Mouse (Mus musculus): ENCODE results near the gene Themis2. TPM values are rescaled to one million over a fixed set of nuclear protein-coding genes. Genes with fewer than 3 reads are reported as not detected.
"Not testable (repeated sequence)": the region's sequence is repeated elsewhere in the genome, so short reads cannot be mapped to it uniquely, and the experiment has no call there.

The Themis2 gene
- polyA plus RNA-seq, 1 experiment from 2014 or later: 1.1 TPM

GRCm38 (mm10) chr4:132743992-132744911 lies 51.9 kb downstream of the Themis2 start:
- no peak overlapping the region for H3K4me3 ChIP-seq (ENCODE audit: low read length)
- no peaks in the 10 kb centered on the region for H3K4me1 ChIP-seq (ENCODE audit: insufficient read depth, low read length)
- no peak overlapping the region for H3K4me2 ChIP-seq (replicated peaks; ENCODE audit: low read depth, low read length)
- H3K27ac ChIP-seq (ENCODE audit: low read length): no peak overlapping the region
- 68% methylated on average over 11 of the region's 11 CpGs for WGBS
- ATAC-seq (ENCODE audit: low FRiP score, low TSS enrichment): no peak
- H3K36me3 ChIP-seq (ENCODE audit: insufficient read depth, low read length): no peaks in the 10 kb centered on the region
- H3K27me3 ChIP-seq (ENCODE audit: insufficient read depth, low read length): no peaks in the 10 kb centered on the region
- no peak overlapping the region for H3K9ac ChIP-seq (replicated peaks; ENCODE audit: low read length)
- H3K9me3 ChIP-seq (ENCODE audit: low read length): no peaks in the 10 kb centered on the region

DNA sequence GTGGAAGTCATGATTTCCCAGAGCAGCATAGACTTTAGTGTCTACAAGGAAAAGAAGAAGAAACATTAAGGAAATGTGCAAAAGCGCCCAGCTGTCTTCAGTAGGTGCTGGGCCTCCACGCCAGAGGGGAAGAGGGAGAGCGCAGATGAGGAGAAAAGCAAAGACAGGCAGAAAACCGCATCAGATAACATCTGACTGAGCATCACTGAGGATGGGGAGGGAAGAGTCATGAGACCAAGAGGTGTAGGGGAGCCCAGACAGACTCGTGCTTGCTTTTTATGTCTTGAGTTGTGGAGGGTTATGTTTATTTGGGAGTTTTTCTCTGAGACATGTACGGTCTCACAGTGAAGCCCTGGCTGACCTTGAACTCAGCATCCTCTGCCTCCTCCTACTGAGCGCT lies 54.7 kb downstream of the Themis2 start:
- Histone ChIP-seq H3K9me3 (ENCODE audit: low read length) (no peaks in the 10 kb centered on the region), H3K4me3 (ENCODE audit: low read length) (no peak overlapping the region), H3K4me1 (ENCODE audit: insufficient read depth, low read length) (no peaks in the 10 kb centered on the region), H3K4me2 (replicated peaks; ENCODE audit: low read depth, low read length) (no peak overlapping the region), H3K36me3 (ENCODE audit: insufficient read depth, low read length) (no peaks in the 10 kb centered on the region), H3K27ac (ENCODE audit: low read length) (no peak overlapping the region), H3K27me3 (ENCODE audit: insufficient read depth, low read length) (no peaks in the 10 kb centered on the region), H3K9ac (replicated peaks; ENCODE audit: low read length) (no peak overlapping the region)
- no peak for ATAC-seq (ENCODE audit: low FRiP score, low TSS enrichment)
- 89% methylated on average over 7 of the region's 7 CpGs for WGBS

- H3K4me3 ChIP-seq (ENCODE audit: low read length); H3K4me2 ChIP-seq (replicated peaks; ENCODE audit: low read depth, low read length); H3K36me3 ChIP-seq (ENCODE audit: insufficient read depth, low read length); H3K9ac ChIP-seq (replicated peaks; ENCODE audit: low read length); H3K27ac ChIP-seq (ENCODE audit: low read length); H3K27me3 ChIP-seq (ENCODE audit: insufficient read depth, low read length); H3K9me3 ChIP-seq (ENCODE audit: low read length); H3K4me1 ChIP-seq (ENCODE audit: insufficient read depth, low read length); ATAC-seq (ENCODE audit: low FRiP score, low TSS enrichment): not testable (repeated sequence)
- 93% methylated on average over 9 of the region's 9 CpGs for WGBS
Measured at GRCm38 (mm10) chr4:132737154-132737553, 59.0 kb downstream of the Themis2 start.

DNA sequence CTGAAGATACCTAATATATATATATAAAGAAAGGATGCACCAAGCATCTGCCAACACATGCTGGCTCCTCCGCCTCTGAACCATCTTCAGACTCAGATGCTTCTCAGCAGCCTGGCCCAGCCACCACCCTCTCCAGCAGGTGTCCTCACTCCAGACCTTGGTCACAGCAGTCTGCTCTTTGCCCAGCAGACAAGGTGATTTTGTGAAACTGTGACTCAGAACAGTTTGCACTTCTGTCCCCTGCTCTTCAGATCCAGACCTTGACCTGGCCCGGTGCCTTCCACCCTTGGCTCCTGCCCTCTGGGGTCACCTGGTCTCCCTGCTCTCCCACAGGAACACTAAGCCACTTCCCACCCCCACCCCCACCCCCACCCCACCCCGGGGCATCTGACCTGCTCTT lies 60.3 kb downstream of the Themis2 start:
- WGBS: 66% methylated on average over 3 of the region's 3 CpGs
- no peaks in the 10 kb centered on the region for H3K36me3 ChIP-seq (ENCODE audit: insufficient read depth, low read length)
- no peak overlapping the region for H3K27ac ChIP-seq (ENCODE audit: low read length)
- no peaks in the 10 kb centered on the region for H3K27me3 ChIP-seq (ENCODE audit: insufficient read depth, low read length)
- H3K9ac ChIP-seq (replicated peaks; ENCODE audit: low read length): no peak overlapping the region
- peaks cover 8% of the 10 kb centered on the region; the same call in 1 of the 2 replicates for H3K4me1 ChIP-seq (ENCODE audit: insufficient read depth, low read length)
- H3K9me3 ChIP-seq (ENCODE audit: low read length): no peaks in the 10 kb centered on the region
- no peak overlapping the region for H3K4me3 ChIP-seq (ENCODE audit: low read length)
- H3K4me2 ChIP-seq (replicated peaks; ENCODE audit: low read depth, low read length): no peak overlapping the region
- ATAC-seq (ENCODE audit: low FRiP score, low TSS enrichment): no peak

GRCm38 (mm10) chr4:132735389-132735788 lies 60.8 kb downstream of the Themis2 start:
- Histone ChIP-seq H3K36me3 (ENCODE audit: insufficient read depth, low read length) (no peaks in the 10 kb centered on the region), H3K4me3 (ENCODE audit: low read length) (no peak overlapping the region), H3K4me2 (replicated peaks; ENCODE audit: low read depth, low read length) (no peak overlapping the region), H3K9ac (replicated peaks; ENCODE audit: low read length) (no peak overlapping the region), H3K9me3 (ENCODE audit: low read length) (no peaks in the 10 kb centered on the region), H3K27me3 (ENCODE audit: insufficient read depth, low read length) (no peaks in the 10 kb centered on the region), H3K27ac (ENCODE audit: low read length) (no peak overlapping the region), H3K4me1 (ENCODE audit: insufficient read depth, low read length) (peaks cover 8% of the 10 kb centered on the region; the same call in 1 of the 2 replicates)
- ATAC-seq (ENCODE audit: low FRiP score, low TSS enrichment): no peak
- 83% methylated on average over 2 of the region's 2 CpGs for WGBS

DNA sequence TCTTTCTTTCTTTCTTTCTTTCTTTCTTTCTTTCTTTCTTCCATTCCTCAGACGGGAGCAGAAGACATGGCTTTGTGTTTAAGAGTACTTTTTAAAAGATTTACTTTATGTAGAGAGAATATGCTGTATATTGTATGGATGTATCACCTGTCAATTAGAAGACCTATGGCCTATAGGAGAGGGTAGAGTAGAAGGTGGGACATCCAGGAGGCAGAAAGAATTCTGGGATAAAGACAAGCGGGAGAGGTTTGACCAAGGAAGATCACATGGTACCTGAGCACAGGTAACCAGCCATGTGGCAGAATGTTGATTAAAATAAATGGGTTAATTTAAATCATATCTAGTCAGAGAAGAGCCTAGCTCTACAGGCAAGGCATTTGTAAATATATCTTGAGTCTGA lies 61.4 kb downstream of the Themis2 start:
- Histone ChIP-seq H3K36me3 (ENCODE audit: insufficient read depth, low read length) (no peaks in the 10 kb centered on the region), H3K9me3 (ENCODE audit: low read length) (no peaks in the 10 kb centered on the region), H3K27me3 (ENCODE audit: insufficient read depth, low read length) (no peaks in the 10 kb centered on the region), H3K4me3 (ENCODE audit: low read length) (no peak overlapping the region), H3K27ac (ENCODE audit: low read length) (no peak overlapping the region), H3K4me2 (replicated peaks; ENCODE audit: low read depth, low read length) (no peak overlapping the region), H3K4me1 (ENCODE audit: insufficient read depth, low read length) (peaks cover 8% of the 10 kb centered on the region; the same call in 1 of the 2 replicates), H3K9ac (replicated peaks; ENCODE audit: low read length) (no peak overlapping the region)
- ATAC-seq (ENCODE audit: low FRiP score, low TSS enrichment): no peak
- 98% methylated on average over 2 of the region's 2 CpGs for WGBS

DNA sequence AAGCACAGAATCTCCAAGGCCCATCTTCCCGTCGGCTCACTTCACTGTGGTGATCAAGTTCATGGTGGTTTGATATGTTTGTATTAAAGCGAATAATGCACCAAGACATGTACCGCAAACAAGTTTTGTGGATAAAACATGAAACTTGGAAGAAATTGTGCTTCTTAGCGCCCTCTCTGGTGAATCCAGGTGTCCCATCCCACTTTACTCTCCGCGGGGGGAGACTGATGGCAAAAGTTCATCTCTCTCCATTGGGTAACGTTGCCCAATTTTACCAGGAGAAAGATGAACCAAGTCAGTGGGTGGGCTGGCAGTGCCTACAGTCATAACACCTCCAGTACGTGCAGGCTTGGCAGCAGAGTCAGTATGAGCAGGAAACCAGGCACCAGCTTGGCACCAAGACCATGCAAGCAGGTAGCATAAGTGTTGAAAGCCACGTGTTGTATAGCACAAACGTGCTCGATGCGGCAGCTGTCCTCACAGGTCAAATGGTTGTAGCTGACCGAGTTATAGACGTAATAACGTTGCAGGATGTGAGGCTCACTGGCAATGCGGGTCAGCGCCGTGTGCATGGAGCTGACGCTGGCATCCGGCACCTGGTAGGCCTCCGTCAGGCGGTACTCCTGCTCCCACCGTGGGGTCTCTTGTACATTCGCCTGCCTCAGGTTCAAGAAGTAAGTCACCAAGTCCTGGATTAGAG lies 63.0 kb downstream of the Themis2 start:
- ATAC-seq (ENCODE audit: low FRiP score, low TSS enrichment): no peak
- peaks cover 8% of the 10 kb centered on the region; the same call in 1 of the 2 replicates for H3K4me1 ChIP-seq (ENCODE audit: insufficient read depth, low read length)
- H3K36me3 ChIP-seq (ENCODE audit: insufficient read depth, low read length): no peaks in the 10 kb centered on the region
- 94% methylated on average over 25 of the region's 25 CpGs for WGBS
- no peak overlapping the region for H3K9ac ChIP-seq (replicated peaks; ENCODE audit: low read length)
- no peak overlapping the region for H3K4me3 ChIP-seq (ENCODE audit: low read length)
- no peak overlapping the region for H3K4me2 ChIP-seq (replicated peaks; ENCODE audit: low read depth, low read length)
- no peak overlapping the region for H3K27ac ChIP-seq (ENCODE audit: low read length)
- no peaks in the 10 kb centered on the region for H3K27me3 ChIP-seq (ENCODE audit: insufficient read depth, low read length)
- H3K9me3 ChIP-seq (ENCODE audit: low read length): no peaks in the 10 kb centered on the region

- H3K9ac ChIP-seq (replicated peaks; ENCODE audit: low read length): peak within 1 kb of the TSS; percentile 64
Measured at GRCm38 (mm10) chr4:132732148-132732684, 64.0 kb downstream of the Themis2 start, which contains the start of gene Xkr8. Gene Xkr8, minus strand, starts transcription at chr4:132732546.

More at GRCm38 (mm10) chr4:132732148-132732684, 64.0 kb downstream of the Themis2 start, which contains the start of gene Xkr8:
- Histone ChIP-seq H3K27me3 (ENCODE audit: insufficient read depth, low read length) (no peaks in the 10 kb centered on the region), H3K4me3 (ENCODE audit: low read length) (peak within 1 kb of the TSS; percentile 56), H3K9me3 (ENCODE audit: low read length) (no peaks in the 10 kb centered on the region), H3K36me3 (ENCODE audit: insufficient read depth, low read length) (no peaks in the 10 kb centered on the region), H3K27ac (ENCODE audit: low read length) (no peak within 1 kb of the TSS), H3K4me2 (replicated peaks; ENCODE audit: low read depth, low read length) (peak within 1 kb of the TSS; percentile 62), H3K4me1 (ENCODE audit: insufficient read depth, low read length) (peaks cover 8% of the 10 kb centered on the region; the same call in 1 of the 2 replicates)
- peak; percentile 99 for ATAC-seq (ENCODE audit: low FRiP score, low TSS enrichment)
- 2% methylated on average over 34 of the region's 34 CpGs for WGBS

All from kidney, embryonic 16.5 days (tissue).